Mouse (Mus musculus) intestine, embryonic 14.5 days (tissue): ENCODE data around the gene Tmc6. TPM values are rescaled to one million over a fixed set of nuclear protein-coding genes. Genes with fewer than 3 reads are reported as not detected.

Experiments used
- ATAC-seq: fragments of 200-750 bp; cut with Nextera tagmentation; replicated peaks from 2 replicates; pipeline ENCODE4 v1.8.0; 2017; ENCODE audit warnings: low read depth, moderate number of reproducible peaks, moderate TSS enrichment, moderate library complexity; ENCODE audit not compliant: low FRiP score, low TSS enrichment
- DNase-seq: peaks from one replicate; pipeline ENCODE4 v3.0.0-alpha.2; 2018; ENCODE audit warnings: low spot score
- H3K27ac ChIP-seq: fragments of 300-500 bp; sonication (generic); 2 replicates; pipeline ENCODE4 v1.5.1; 2014; ENCODE audit warnings: low read depth, mild to moderate bottlenecking, control low read depth
- H3K27me3 ChIP-seq: fragments of 300-500 bp; sonication (generic); replicated peaks from 2 replicates; pipeline ENCODE4 v1.6.1; 2014; ENCODE audit warnings: low read length, control low read depth; ENCODE audit not compliant: control insufficient read depth, insufficient read depth
- H3K36me3 ChIP-seq: fragments of 300-500 bp; sonication (generic); 2 replicates; pipeline ENCODE4 v1.6.1; 2014; ENCODE audit warnings: low read length, control low read depth; ENCODE audit not compliant: control insufficient read depth, insufficient read depth
- H3K4me1 ChIP-seq: fragments of 300-500 bp; sonication (generic); replicated peaks from 2 replicates; pipeline ENCODE4 v1.6.1; 2014; ENCODE audit warnings: low read length, control low read depth, mixed read lengths; ENCODE audit not compliant: control insufficient read depth, insufficient read depth
- H3K4me2 ChIP-seq: fragments of 300-500 bp; sonication (generic); 2 replicates; pipeline ENCODE4 v1.6.1; 2014; ENCODE audit warnings: low read length
- H3K4me3 ChIP-seq: fragments of 300-500 bp; sonication (generic); 2 replicates; pipeline ENCODE4 v1.5.1; 2014; ENCODE audit warnings: low read depth, low read length, control low read depth, mixed read lengths
- H3K9ac ChIP-seq: fragments of 300-500 bp; sonication (generic); 2 replicates; pipeline ENCODE4 v1.6.1; 2014; ENCODE audit warnings: mild to moderate bottlenecking, low read length
- H3K9me3 ChIP-seq: fragments of 300-500 bp; sonication (generic); 2 replicates; pipeline ENCODE4 v1.6.1; 2016; ENCODE audit warnings: low read length, control low read depth; ENCODE audit not compliant: control insufficient read depth
- WGBS: fragments of 180-500 bp; shearing (Covaris S2); extraction: QIAGEN DNeasy Blood & Tissue Kit; methylation state at CpG from one replicate; pipeline ENCODE4 v1.1.7; 2014; 5-methylcytosine and 5-hydroxymethylcytosine counted together
- polyA plus RNA-seq: library from polyadenylated mRNA; unstranded; fragments of >200 nt; fragmentation: Nextera tagmentation; extraction: Ambion mirVana; gene quantifications from 2 replicates; pipeline ENCODE4 v1.2.1, GENCODE M21; 2014

Gene Tmc6
- polyA plus RNA-seq, 1 experiment from 2014 or later: 20.7 TPM

DNA sequence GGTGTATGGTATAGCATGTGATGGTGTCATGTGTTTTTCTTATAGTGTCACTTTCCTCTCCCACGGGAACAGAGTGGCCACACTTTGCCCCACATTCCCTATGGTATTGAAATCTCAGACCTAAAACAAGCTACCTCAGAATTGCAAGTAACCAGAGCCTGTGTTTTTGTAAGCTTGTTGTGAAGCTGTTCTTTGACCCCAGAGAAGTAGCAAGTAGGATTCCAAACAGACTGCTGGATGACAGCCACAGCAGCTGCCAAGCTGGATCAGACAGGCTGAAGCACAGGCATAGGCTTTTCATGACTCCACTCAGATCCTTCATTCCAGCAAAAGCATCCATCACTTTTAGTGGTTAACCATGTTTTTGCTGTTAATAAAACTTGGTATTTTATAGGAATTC lies 53.2 kb downstream of the Tmc6 start:
- DNase-seq: no peak
- Histone ChIP-seq H3K9ac (no peak overlapping the region), H3K4me3 (no peak overlapping the region), H3K27me3 (no peaks in the 10 kb centered on the region), H3K4me1 (peaks cover 8% of the 10 kb centered on the region; the same call in 1 of the 2 replicates), H3K9me3 (no peaks in the 10 kb centered on the region), H3K27ac (no peak overlapping the region), H3K36me3 (peaks cover 14% of the 10 kb centered on the region), H3K4me2 (no peak overlapping the region)
- WGBS: 55% methylated on average over 1 of the region's 1 CpGs
- no peak for ATAC-seq

- ATAC-seq (no peak), DNase-seq (no peak)
- H3K36me3 ChIP-seq: peaks cover 11% of the 10 kb centered on the region
- no peak overlapping the region for H3K9ac ChIP-seq
- WGBS: 91% methylated on average over 5 of the region's 5 CpGs
- H3K4me3 ChIP-seq: no peak overlapping the region
- H3K9me3 ChIP-seq: no peaks in the 10 kb centered on the region
- H3K4me1 ChIP-seq: peaks cover 8% of the 10 kb centered on the region; the same call in 1 of the 2 replicates
- no peaks in the 10 kb centered on the region for H3K27me3 ChIP-seq
- no peak overlapping the region for H3K27ac ChIP-seq
- no peak overlapping the region for H3K4me2 ChIP-seq
Measured at GRCm38 (mm10) chr11:117728245-117728644, 53.8 kb downstream of the Tmc6 start.

- Histone ChIP-seq H3K27ac (no peak overlapping the region), H3K4me2 (no peak overlapping the region), H3K36me3 (peaks cover 15% of the 10 kb centered on the region), H3K27me3 (no peaks in the 10 kb centered on the region), H3K9me3 (no peaks in the 10 kb centered on the region), H3K4me3 (no peak overlapping the region), H3K4me1 (peaks cover 8% of the 10 kb centered on the region; the same call in 1 of the 2 replicates), H3K9ac (no peak overlapping the region)
- DNase-seq (no peak), ATAC-seq (no peak)
- WGBS: 91% methylated on average over 4 of the region's 4 CpGs
Measured at GRCm38 (mm10) chr11:117727031-117727430, 55.0 kb downstream of the Tmc6 start.

DNA sequence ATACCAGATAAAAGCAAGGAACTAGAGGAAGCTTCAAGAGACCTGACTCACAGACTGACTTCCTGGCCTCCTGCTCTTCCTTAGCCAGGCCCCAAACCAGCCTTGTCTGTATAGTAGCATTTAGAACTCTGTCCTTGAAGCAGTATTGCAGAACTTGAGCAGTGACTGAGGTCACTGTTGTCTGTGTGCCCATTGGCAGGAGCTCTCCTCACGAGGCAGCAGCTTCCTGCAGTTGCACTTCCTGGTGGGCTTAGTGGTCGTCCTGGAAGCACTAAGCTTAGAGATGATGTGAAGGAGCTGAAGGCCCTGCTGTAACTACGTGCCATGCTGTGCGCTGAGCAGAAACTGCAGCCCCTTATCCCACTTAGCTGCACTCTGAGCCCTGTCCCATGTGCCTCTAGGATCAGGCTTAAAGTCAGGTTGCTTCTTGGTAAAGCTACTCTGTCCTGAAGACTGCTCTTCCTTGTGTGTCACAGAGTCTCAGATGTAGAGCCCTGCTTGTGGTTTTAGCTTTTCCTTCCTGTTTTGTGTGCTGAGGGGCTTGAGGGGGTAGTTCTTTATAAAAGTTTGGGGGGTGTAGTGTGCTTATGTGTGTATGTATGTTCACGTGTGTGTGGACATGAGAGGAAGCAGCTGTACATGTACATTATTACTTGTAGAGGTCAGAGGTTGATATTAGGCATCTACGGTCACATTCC lies 57.2 kb downstream of the Tmc6 start:
- Histone ChIP-seq H3K36me3 (peaks cover 37% of the 10 kb centered on the region), H3K27ac (no peak overlapping the region), H3K9ac (no peak overlapping the region), H3K4me1 (peaks cover 6% of the 10 kb centered on the region; the same call in 1 of the 2 replicates), H3K9me3 (no peaks in the 10 kb centered on the region), H3K4me3 (no peak overlapping the region), H3K27me3 (no peaks in the 10 kb centered on the region), H3K4me2 (no peak overlapping the region)
- 86% methylated on average over 6 of the region's 6 CpGs for WGBS
- no peak for DNase-seq
- ATAC-seq: no peak

DNA sequence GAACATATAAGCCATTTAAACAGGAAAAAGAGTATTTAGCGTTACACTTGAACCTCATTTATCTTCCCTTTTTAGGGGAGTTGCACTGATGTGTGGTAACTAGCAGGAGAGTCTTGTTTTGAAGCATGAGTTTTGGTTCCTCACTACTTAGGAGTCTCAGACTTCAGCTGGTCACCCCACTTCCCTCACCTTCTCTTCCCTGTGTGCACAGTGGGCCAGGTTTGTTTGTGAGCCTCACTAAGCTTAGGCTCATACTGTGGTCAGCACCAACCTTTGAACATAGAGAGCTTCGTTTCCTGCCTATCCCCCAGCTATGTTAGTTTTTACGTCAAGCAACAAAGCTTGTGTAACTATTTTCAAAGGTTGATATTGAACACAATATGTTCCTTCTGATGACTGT lies 63.2 kb downstream of the Tmc6 start:
- no peak for DNase-seq
- no peak for ATAC-seq
- 87% methylated on average over 3 of the region's 3 CpGs for WGBS
- peaks cover 80% of the 10 kb centered on the region for H3K36me3 ChIP-seq
- no peak overlapping the region for H3K4me3 ChIP-seq
- H3K9ac ChIP-seq: no peak overlapping the region
- no peak overlapping the region for H3K27ac ChIP-seq
- H3K27me3 ChIP-seq: no peaks in the 10 kb centered on the region
- H3K9me3 ChIP-seq: no peaks in the 10 kb centered on the region
- no peaks in the 10 kb centered on the region for H3K4me1 ChIP-seq
- no peak overlapping the region for H3K4me2 ChIP-seq

Other genes starting within 250 kb of the Tmc6 start
- gene Tnrc6c, start 127.9 kb downstream of the Tmc6 start, polyA plus RNA-seq: 12.6 and 13.8 TPM in 2 replicates
- gene Tmc8, start 122 bp downstream of the Tmc6 start, polyA plus RNA-seq: 3.8 and 5.2 TPM in 2 replicates
- 0.28 TPM in 2 replicates for gene 6030468B19Rik, start 15.5 kb upstream of the Tmc6 start, polyA plus RNA-seq
- 0.83 TPM in 1 of 2 replicates, not detected in the other for gene Gm20708, start 27.5 kb upstream of the Tmc6 start, polyA plus RNA-seq
- gene Syngr2, start 27.5 kb upstream of the Tmc6 start, polyA plus RNA-seq: 145 TPM in 2 replicates
- 6.6 and 7.0 TPM in 2 replicates for gene Afmid, start 43.7 kb upstream of the Tmc6 start, polyA plus RNA-seq
- 159 and 163 TPM in 2 replicates for gene Tk1, start 43.9 kb upstream of the Tmc6 start, polyA plus RNA-seq
- 337 and 340 TPM in 2 replicates for gene Birc5, start 67.1 kb upstream of the Tmc6 start, polyA plus RNA-seq
- gene Tmem235, start 78.6 kb upstream of the Tmc6 start, polyA plus RNA-seq: not detected in 2 replicates
- gene Tha1, start 91.3 kb upstream of the Tmc6 start, polyA plus RNA-seq: 4.5 and 5.1 TPM in 2 replicates
- 8.1 and 8.7 TPM in 2 replicates for gene Socs3, start 187.8 kb upstream of the Tmc6 start, polyA plus RNA-seq
- gene Pgs1, start 204.1 kb upstream of the Tmc6 start, polyA plus RNA-seq: 31.6 and 33.8 TPM in 2 replicates